Mouse (Mus musculus) brown adipose tissue, adult 24 weeks (tissue): Measurements from ENCODE around the gene Mpp3. TPM values are rescaled to one million over a fixed set of nuclear protein-coding genes. Genes with fewer than 3 reads are reported as not detected.

Source experiments
- H3K27ac ChIP-seq: fragments of 200-500 bp; replicated peaks from 2 replicates; pipeline ENCODE4 v1.5.1; 2012; ENCODE audit warnings: low read depth, mild to moderate bottlenecking, low read length
- H3K4me1 ChIP-seq: fragments of 200-500 bp; 2 replicates; pipeline ENCODE4 v1.6.1; 2012; ENCODE audit warnings: low read length, mixed read lengths; ENCODE audit not compliant: control insufficient read depth, insufficient read depth, insufficient read length
- H3K4me3 ChIP-seq: fragments of 200-500 bp; 2 replicates; pipeline ENCODE4 v1.5.1; 2012; ENCODE audit warnings: low read depth, mild to moderate bottlenecking, low read length, moderate library complexity; ENCODE audit not compliant: insufficient read depth
- polyA plus RNA-seq: library from polyadenylated mRNA; stranded (reverse); fragments of >200 nt; gene quantifications from 2 replicates; pipeline ENCODE4 v1.2.4, GENCODE M21; 2012; ENCODE audit not compliant: missing spikeins, insufficient read depth, insufficient read length

The Mpp3 gene
- polyA plus RNA-seq, 1 experiment, result 0.87 TPM

GRCm38 (mm10) chr11:101968311-101968710 lies 60.0 kb downstream of the Mpp3 start:
- Histone ChIP-seq H3K27ac (no peak overlapping the region), H3K4me1 (peaks cover 6% of the 10 kb centered on the region), H3K4me3 (no peak overlapping the region)

- Histone ChIP-seq H3K27ac (no peak within 1 kb of the TSS), H3K4me3 (no peak within 1 kb of the TSS), H3K4me1 (peaks cover 4% of the 10 kb centered on the region)
These were observed 61.2 kb downstream of the Mpp3 start, which contains the start of gene Sost for GRCm38 (mm10) chr11:101966965-101967614. Sost (minus strand) TSS chr11:101967015.

- Histone ChIP-seq H3K4me1 (no peaks in the 10 kb centered on the region; the same call in 1 of the 2 replicates), H3K4me3 (no peak overlapping the region), H3K27ac (no peak overlapping the region)
These were observed 62.7 kb downstream of the Mpp3 start for GRCm38 (mm10) chr11:101965553-101965952.

GRCm38 (mm10) chr11:101964647-101965046 lies 63.6 kb downstream of the Mpp3 start:
- Histone ChIP-seq H3K4me3 (no peak overlapping the region), H3K27ac (no peak overlapping the region), H3K4me1 (no peaks in the 10 kb centered on the region; the same call in 1 of the 2 replicates)

- Histone ChIP-seq H3K4me1 (no peaks in the 10 kb centered on the region; the same call in 1 of the 2 replicates), H3K27ac (no peak overlapping the region), H3K4me3 (peak overlapping the region; percentile 46)
These were observed 64.6 kb downstream of the Mpp3 start for GRCm38 (mm10) chr11:101963473-101964291.

GRCm38 (mm10) chr11:101963043-101963442 lies 65.2 kb downstream of the Mpp3 start:
- Histone ChIP-seq H3K4me3 (no peak overlapping the region), H3K4me1 (no peaks in the 10 kb centered on the region; the same call in 1 of the 2 replicates), H3K27ac (no peak overlapping the region)

- Histone ChIP-seq H3K4me1 (peaks cover 4% of the 10 kb centered on the region; the same call in 1 of the 2 replicates), H3K27ac (no peak overlapping the region), H3K4me3 (no peak overlapping the region)
These were observed 70.8 kb downstream of the Mpp3 start for GRCm38 (mm10) chr11:101957476-101957875.

GRCm38 (mm10) chr11:101953441-101953840 lies 74.8 kb downstream of the Mpp3 start:
- peaks cover 6% of the 10 kb centered on the region; the same call in 1 of the 2 replicates for H3K4me1 ChIP-seq
- H3K27ac ChIP-seq, result no peak overlapping the region
- no peak overlapping the region for H3K4me3 ChIP-seq

- H3K4me3 ChIP-seq, result no peak overlapping the region
These were observed 75.5 kb downstream of the Mpp3 start for GRCm38 (mm10) chr11:101952541-101953341.

GRCm38 (mm10) chr11:101950021-101950420 lies 78.2 kb downstream of the Mpp3 start:
- Histone ChIP-seq H3K4me3 (no peak overlapping the region), H3K27ac (no peak overlapping the region), H3K4me1 (peaks cover 6% of the 10 kb centered on the region; the same call in 1 of the 2 replicates)

More at GRCm38 (mm10) chr11:101952541-101953341, 75.5 kb downstream of the Mpp3 start:
- peaks cover 6% of the 10 kb centered on the region; the same call in 1 of the 2 replicates for H3K4me1 ChIP-seq
- no peak overlapping the region for H3K27ac ChIP-seq

Other genes with a start within 250 kb of the Mpp3 start
- gene Etv4, start 243.1 kb downstream of the Mpp3 start, polyA plus RNA-seq, result not detected in 2 replicates
- 3.8 and 4.4 TPM in 2 replicates for gene Meox1, start 134.1 kb downstream of the Mpp3 start, polyA plus RNA-seq
- not detected in 2 replicates for gene Sost, start 61.4 kb downstream of the Mpp3 start, polyA plus RNA-seq
- gene Cfap97d1, start 44.2 kb downstream of the Mpp3 start, polyA plus RNA-seq, result not detected in 2 replicates
- gene Dusp3, start 41.4 kb downstream of the Mpp3 start, polyA plus RNA-seq, result 66.5 and 75.1 TPM in 2 replicates
- gene Cd300lg, start 13.0 kb upstream of the Mpp3 start, polyA plus RNA-seq, result 37.7 and 46.4 TPM in 2 replicates
- gene Mpp2, start 60.1 kb upstream of the Mpp3 start, polyA plus RNA-seq, result 3.7 and 7.0 TPM in 2 replicates
- gene Ppy, start 72.9 kb upstream of the Mpp3 start, polyA plus RNA-seq, result not detected in 2 replicates
- not detected in 2 replicates for gene Pyy, start 79.4 kb upstream of the Mpp3 start, polyA plus RNA-seq
- not detected in 2 replicates for gene Nags, start 117.1 kb upstream of the Mpp3 start, polyA plus RNA-seq
- 3.3 and 7.9 TPM in 2 replicates for gene Tmem101, start 127.9 kb upstream of the Mpp3 start, polyA plus RNA-seq
- gene Lsm12, start 156.8 kb upstream of the Mpp3 start, polyA plus RNA-seq, result 93.7 and 101 TPM in 2 replicates
- gene G6pc3, start 161.2 kb upstream of the Mpp3 start, polyA plus RNA-seq, result 41.4 and 51.7 TPM in 2 replicates
- 42.2 and 61.6 TPM in 2 replicates for gene Hdac5, start 201.7 kb upstream of the Mpp3 start, polyA plus RNA-seq
- gene BC030867, start 220.4 kb upstream of the Mpp3 start, polyA plus RNA-seq, result not detected in 2 replicates
- 0.48 and 1.0 TPM in 2 replicates for gene Asb16, start 240.3 kb upstream of the Mpp3 start, polyA plus RNA-seq